ENCODE assay signal across 8 mouse cellular contexts in the genomic region with DNA sequence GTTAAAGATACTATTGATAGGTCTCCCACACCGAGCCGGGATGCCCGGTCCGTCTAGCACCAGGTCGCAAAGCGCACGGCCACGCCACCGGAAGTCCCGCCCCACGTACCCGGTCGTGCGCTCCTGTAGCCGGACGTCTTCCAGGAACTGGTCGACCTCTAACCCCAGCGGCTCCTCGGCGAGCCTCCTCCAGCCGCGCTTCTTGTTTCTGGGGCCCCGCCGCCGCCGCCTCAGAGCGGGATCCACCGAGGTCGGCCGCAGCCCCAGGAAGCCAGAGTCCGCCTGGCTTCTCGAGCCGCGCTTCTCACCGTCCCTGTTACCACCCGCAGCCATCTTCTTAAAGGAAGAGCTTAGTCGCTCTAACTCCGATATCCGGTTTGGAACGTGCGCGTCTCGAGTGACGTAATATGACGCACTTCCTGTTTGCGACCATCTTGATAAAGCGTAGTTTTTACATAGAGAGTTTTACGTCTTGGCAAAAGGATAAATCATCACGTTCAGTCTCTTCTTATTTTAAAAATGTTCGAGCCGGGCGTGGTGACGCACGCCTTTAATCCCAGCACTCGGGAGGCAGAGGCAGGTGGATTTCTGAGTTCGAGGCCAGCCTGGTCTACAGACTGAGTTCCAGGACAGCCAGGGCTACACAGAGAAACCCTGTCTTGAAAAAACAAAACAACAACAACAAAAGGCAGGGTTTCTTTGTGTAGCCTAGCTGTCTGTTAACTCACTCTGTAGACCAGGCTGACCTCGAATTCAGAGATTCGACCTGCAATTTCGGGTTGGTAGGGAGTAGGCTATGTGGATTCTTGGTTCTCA. TPM values are rescaled to one million over a fixed set of nuclear protein-coding genes. Genes with fewer than 3 reads are reported as not detected.
DNase-seq lines count a peak whose midpoint lies in the region; ATAC-seq lines count a peak whose summit lies in the region.

A gene (minus strand): TSS at position 354 of the 816 bp plus-strand sequence.

- no peaks in the 10 kb centered on the region for H3K27me3 ChIP-seq in heart, embryonic 13.5 days (replicated peaks)
- peaks cover 12% of the 10 kb centered on the region for H3K27me3 ChIP-seq in liver, embryonic 12.5 days (replicated peaks)
- no peaks in the 10 kb centered on the region for H3K27me3 ChIP-seq in stomach, embryonic 15.5 days (replicated peaks)

- peak within 1 kb of the TSS; percentile 91 for H3K9ac ChIP-seq in heart, embryonic 13.5 days
- peak within 1 kb of the TSS; percentile 81 for H3K9ac ChIP-seq in liver, embryonic 12.5 days
- peak within 1 kb of the TSS; percentile 78 for H3K9ac ChIP-seq in stomach, embryonic 15.5 days

- ATAC-seq in erythroid progenitor cell, adult 5-6 weeks (replicated peaks; ENCODE audit: low FRiP score, poor library complexity, severe bottlenecking): peak; percentile 87
- peak; percentile 78 for ATAC-seq in heart, embryonic 13.5 days (ENCODE audit: extremely low read depth, insufficient number of reproducible peaks, low FRiP score, low TSS enrichment)
- ATAC-seq in liver, embryonic 12.5 days: peak; percentile 87
- ATAC-seq in stomach, embryonic 15.5 days (ENCODE audit: insufficient read depth, low FRiP score, low read depth): peak; percentile 86

- peak within 1 kb of the TSS; percentile 82 for H3K4me3 ChIP-seq in heart, embryonic 13.5 days
- H3K4me3 ChIP-seq in liver, embryonic 12.5 days: peak within 1 kb of the TSS; percentile 84
- peak within 1 kb of the TSS; percentile 88 for H3K4me3 ChIP-seq in stomach, embryonic 15.5 days (replicated peaks)

- 2% methylated on average over 59 of the region's 59 CpGs for WGBS in heart, embryonic 13.5 days
- WGBS in liver, embryonic 12.5 days (ENCODE audit: insufficient replicate concordance): 1% methylated on average over 59 of the region's 59 CpGs
- 1% methylated on average over 59 of the region's 59 CpGs for WGBS in stomach, embryonic 15.5 days

- peaks cover 54% of the 10 kb centered on the region for H3K36me3 ChIP-seq in heart, embryonic 13.5 days
- H3K36me3 ChIP-seq in liver, embryonic 12.5 days: peaks cover 40% of the 10 kb centered on the region
- peaks cover 38% of the 10 kb centered on the region for H3K36me3 ChIP-seq in stomach, embryonic 15.5 days

- H3K4me1 ChIP-seq in heart, embryonic 13.5 days: peaks cover 37% of the 10 kb centered on the region
- peaks cover 65% of the 10 kb centered on the region for H3K4me1 ChIP-seq in liver, embryonic 12.5 days
- peaks cover 36% of the 10 kb centered on the region for H3K4me1 ChIP-seq in stomach, embryonic 15.5 days

- DNase-seq in CD4-positive helper T cell, adult 2 months (ENCODE audit: low read depth, low spot score): peak; percentile 98
- DNase-seq in brain, embryonic 18.5 days (ENCODE audit: low read depth, low spot score): peak; percentile 96
- DNase-seq in kidney, postnatal 10 days: peak; percentile 95
- peak; percentile 93 to 95 for DNase-seq in natural killer cell, adult 2 months (ENCODE audit: low spot score in 2 of 2)

- H3K27ac ChIP-seq in heart, embryonic 13.5 days (replicated peaks): peak within 1 kb of the TSS; percentile 95
- H3K27ac ChIP-seq in liver, embryonic 12.5 days: peak within 1 kb of the TSS; percentile 94
- peak within 1 kb of the TSS; percentile 98 for H3K27ac ChIP-seq in stomach, embryonic 15.5 days

- peak within 1 kb of the TSS; percentile 96 for H3K4me2 ChIP-seq in heart, embryonic 13.5 days
- H3K4me2 ChIP-seq in liver, embryonic 12.5 days: peak within 1 kb of the TSS; percentile 80
- H3K4me2 ChIP-seq in stomach, embryonic 15.5 days: peak within 1 kb of the TSS; percentile 75

- H3K9me3 ChIP-seq in heart, embryonic 13.5 days: no peaks in the 10 kb centered on the region
- H3K9me3 ChIP-seq in liver, embryonic 12.5 days (replicated peaks): no peaks in the 10 kb centered on the region
- H3K9me3 ChIP-seq in stomach, embryonic 15.5 days: no peaks in the 10 kb centered on the region

RNA-seq across cellular contexts. Expression of the gene that starts here (rescaled TPM):
- 23.9 and 38.2 TPM in 2 replicates for total RNA-seq in erythroid progenitor cell, adult 5-6 weeks (2015; ENCODE audit: low replicate concordance)
- total RNA-seq in erythroid progenitor cell, adult 5-6 weeks (2017; ENCODE audit: low replicate concordance): 66.1 and 114 TPM in 2 replicates
- 107 and 116 TPM in 2 replicates for polyA plus RNA-seq in heart, embryonic 13.5 days (2015; fragmentation: Nextera tagmentation; extraction: Ambion mirVana)
- 130 and 143 TPM in 2 replicates for polyA plus RNA-seq in liver, embryonic 12.5 days (2016; fragmentation: Nextera tagmentation; extraction: Ambion mirVana)
- polyA plus RNA-seq in stomach, embryonic 15.5 days (2015; fragmentation: Nextera tagmentation; extraction: Ambion mirVana): 173 and 183 TPM in 2 replicates

Comparison
In these comparisons a context has a peak if more than half of its experiments do, and no peak if none do; other contexts are left out.
1. Peak in every context shown above with its lines: DNase-seq, ATAC-seq, H3K4me3 ChIP-seq and H3K27ac ChIP-seq.